Mouse (Mus musculus) embryonic facial prominence, embryonic 14.5 days (tissue): ENCODE results near the gene AU022252. TPM values are rescaled to one million over a fixed set of nuclear protein-coding genes. Genes with fewer than 3 reads are reported as not detected.

ENCODE experiments used
- ATAC-seq: fragments of 200-750 bp; cut with Nextera tagmentation; 2 replicates; pipeline ENCODE4 v1.8.0; 2017; ENCODE audit warnings: low read depth, moderate number of reproducible peaks, moderate TSS enrichment
- DNase-seq: peaks from one replicate; pipeline ENCODE4 v3.0.0-alpha.2; 2015; ENCODE audit warnings: low spot score
- H3K27ac ChIP-seq: fragments of 300-500 bp; sonication (generic); replicated peaks from 2 replicates; pipeline ENCODE4 v1.5.1; 2014; ENCODE audit warnings: low read depth, mild to moderate bottlenecking, low read length, moderate library complexity
- H3K27me3 ChIP-seq: fragments of 300-500 bp; sonication (generic); replicated peaks from 2 replicates; pipeline ENCODE4 v1.6.1; 2014; ENCODE audit warnings: low read length; ENCODE audit not compliant: control insufficient read depth, insufficient read depth
- H3K36me3 ChIP-seq: fragments of 300-500 bp; sonication (generic); 2 replicates; pipeline ENCODE4 v1.6.1; 2014; ENCODE audit warnings: low read length, mixed read lengths; ENCODE audit not compliant: control insufficient read depth, insufficient read depth
- H3K4me1 ChIP-seq: fragments of 300-500 bp; sonication (generic); 2 replicates; pipeline ENCODE4 v1.6.1; 2014; ENCODE audit warnings: antibody characterized with exemption, low read length; ENCODE audit not compliant: control insufficient read depth, insufficient read depth
- H3K4me2 ChIP-seq: fragments of 300-500 bp; sonication (generic); 2 replicates; pipeline ENCODE4 v1.6.1; 2014; ENCODE audit warnings: low read depth, mild to moderate bottlenecking, low read length, moderate library complexity, mixed read lengths
- H3K4me3 ChIP-seq: fragments of 300-500 bp; sonication (generic); 2 replicates; pipeline ENCODE4 v1.5.1; 2014; ENCODE audit warnings: low read depth, mild to moderate bottlenecking, low read length
- H3K9ac ChIP-seq: fragments of 300-500 bp; sonication (generic); 2 replicates; pipeline ENCODE4 v1.6.1; 2014; ENCODE audit warnings: low read depth, mild to moderate bottlenecking, low read length, moderate library complexity, mixed read lengths
- H3K9me3 ChIP-seq: fragments of 300-500 bp; sonication (generic); 2 replicates; pipeline ENCODE4 v1.6.1; 2016; ENCODE audit warnings: low read length; ENCODE audit not compliant: control insufficient read depth
- WGBS: fragments of 180-500 bp; shearing (Covaris S2); extraction: QIAGEN DNeasy Blood & Tissue Kit; methylation state at CpG from one replicate; pipeline ENCODE4 v1.1.7; 2014; 5-methylcytosine and 5-hydroxymethylcytosine counted together
- polyA plus RNA-seq: library from polyadenylated mRNA; unstranded; fragments of >200 nt; fragmentation: Nextera tagmentation; extraction: Ambion mirVana; gene quantifications from 2 replicates; pipeline ENCODE4 v1.2.1, GENCODE M21; 2014

Gene AU022252
- polyA plus RNA-seq, 1 experiment from 2014 or later = 28.1 TPM

- WGBS = under 1% methylated on average over 34 of the region's 40 CpGs
- peak; percentile 100 for ATAC-seq
- H3K9me3 ChIP-seq = no peaks in the 10 kb centered on the region
- H3K4me1 ChIP-seq = 0 out of 2 replicates have a peak, but pooled peaks cover 4% of the 10 kb centered on the region
- peak; percentile 99 for DNase-seq
- H3K36me3 ChIP-seq = peaks cover 17% of the 10 kb centered on the region
- no peaks in the 10 kb centered on the region for H3K27me3 ChIP-seq
- H3K27ac ChIP-seq = 0 out of 2 replicates have a peak within 1 kb of the TSS, but pooled peaks have one; percentile 23
- H3K9ac ChIP-seq = peak within 1 kb of the TSS; percentile 85
- peak within 1 kb of the TSS; percentile 80 for H3K4me2 ChIP-seq
- peak within 1 kb of the TSS; percentile 80 for H3K4me3 ChIP-seq
Observed at GRCm38 (mm10) chr4:119173851-119174453, 58.6 kb downstream of the AU022252 start, which contains the start of gene Zfp691. TSS of gene Zfp691 (minus strand) at chr4:119174195.

DNA sequence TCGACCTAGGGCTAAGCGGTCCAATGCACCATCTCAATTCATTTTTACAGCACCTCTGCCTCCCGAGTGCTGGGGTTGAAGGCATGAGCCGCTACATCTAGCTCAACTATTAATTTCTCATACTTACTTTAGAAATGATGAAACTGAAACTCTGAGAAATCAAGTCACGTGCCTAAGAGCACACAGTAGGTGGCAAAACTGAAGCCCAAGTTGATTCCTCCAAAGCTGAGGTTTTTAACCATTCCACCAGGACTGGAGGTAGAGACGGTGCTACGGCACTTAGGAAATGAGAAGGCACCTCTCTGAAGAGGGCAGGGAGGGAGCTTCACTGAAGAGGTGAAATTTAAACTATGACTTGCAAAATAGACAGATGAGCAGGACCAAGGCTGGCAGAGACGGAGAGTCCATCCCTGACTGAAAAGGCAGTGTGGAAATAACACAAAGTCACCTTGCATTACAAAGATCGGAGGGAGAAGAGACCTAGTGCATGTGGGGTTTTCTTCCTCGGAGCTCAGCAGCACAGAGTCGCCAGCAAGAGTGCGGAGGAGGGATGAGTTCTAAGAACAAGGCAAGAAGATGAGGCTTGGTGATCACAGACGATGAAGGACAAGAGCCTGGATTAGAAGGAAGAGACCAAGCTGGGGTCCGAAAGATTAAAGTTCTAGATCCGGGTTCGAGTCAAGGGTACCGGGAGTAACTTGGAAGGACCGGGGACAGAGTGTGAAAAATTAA lies 59.4 kb downstream of the AU022252 start:
- DNase-seq = no peak
- Histone ChIP-seq H3K27me3 (no peaks in the 10 kb centered on the region), H3K4me2 (peak overlapping the region; percentile 80), H3K9ac (peak overlapping the region; percentile 85), H3K27ac (0 out of 2 replicates have a peak overlapping the region, but pooled peaks have one; percentile 23), H3K9me3 (no peaks in the 10 kb centered on the region), H3K4me1 (0 out of 2 replicates have a peak, but pooled peaks cover 4% of the 10 kb centered on the region), H3K4me3 (peak overlapping the region; percentile 80), H3K36me3 (peaks cover 23% of the 10 kb centered on the region)
- ATAC-seq = no peak
- 36% methylated on average over 18 of the region's 18 CpGs for WGBS

- Histone ChIP-seq H3K27me3 (no peaks in the 10 kb centered on the region), H3K4me1 (no peaks in the 10 kb centered on the region), H3K4me2 (no peak overlapping the region), H3K9me3 (no peaks in the 10 kb centered on the region), H3K27ac (no peak overlapping the region), H3K4me3 (no peak overlapping the region), H3K9ac (no peak overlapping the region), H3K36me3 (peaks cover 23% of the 10 kb centered on the region)
- WGBS = 6% methylated on average over 4 of the region's 4 CpGs
- no peak for ATAC-seq
- DNase-seq = peak; percentile 87
Observed at GRCm38 (mm10) chr4:119167663-119168062, 64.8 kb downstream of the AU022252 start.

DNA sequence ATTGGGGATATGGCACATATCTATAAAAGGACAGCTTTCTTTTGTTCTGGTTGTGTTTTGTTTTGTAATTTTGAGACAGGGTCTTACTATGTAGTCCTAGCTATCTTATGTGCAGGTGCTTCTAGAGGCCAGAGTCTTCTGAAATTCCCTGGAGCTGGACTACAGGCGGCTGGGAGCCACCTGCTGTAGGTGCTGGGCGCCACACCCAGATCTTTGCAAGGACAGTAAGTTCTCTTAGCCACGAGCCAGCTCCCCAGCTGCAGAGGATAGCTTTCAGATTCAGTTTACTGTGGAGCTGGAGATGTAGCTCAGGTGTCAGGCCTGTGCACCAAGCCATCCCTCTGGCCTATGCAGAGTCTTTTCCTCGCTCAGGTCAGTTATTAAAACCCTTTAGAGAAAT lies 65.4 kb downstream of the AU022252 start:
- no peak overlapping the region for H3K27ac ChIP-seq
- H3K9ac ChIP-seq = no peak overlapping the region
- H3K4me1 ChIP-seq = no peaks in the 10 kb centered on the region
- no peak overlapping the region for H3K4me2 ChIP-seq
- ATAC-seq = no peak
- no peak overlapping the region for H3K4me3 ChIP-seq
- peaks cover 23% of the 10 kb centered on the region for H3K36me3 ChIP-seq
- WGBS = 84% methylated on average over 4 of the region's 4 CpGs
- H3K9me3 ChIP-seq = no peaks in the 10 kb centered on the region
- H3K27me3 ChIP-seq = no peaks in the 10 kb centered on the region
- no peak for DNase-seq

DNA sequence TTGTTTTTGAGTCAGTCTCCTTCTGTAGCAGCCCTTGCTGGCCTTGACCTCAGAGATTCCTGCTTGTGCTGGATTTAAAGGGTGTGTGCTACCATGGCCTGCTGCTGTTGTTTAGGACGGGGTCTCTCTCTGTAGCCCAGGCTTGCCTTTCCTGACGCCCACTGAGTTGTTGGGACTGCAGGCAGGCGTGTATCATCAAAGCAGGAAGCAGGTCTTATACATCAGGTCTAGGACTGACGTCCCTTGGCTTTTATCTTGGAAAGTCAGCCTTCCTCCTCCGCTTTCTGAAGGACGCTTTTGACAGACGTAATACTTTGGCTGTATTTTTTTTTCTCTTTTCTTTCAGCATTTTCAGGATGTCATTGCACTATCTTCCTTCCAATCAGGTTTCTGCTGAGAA lies 66.6 kb downstream of the AU022252 start:
- Histone ChIP-seq H3K4me2 (no peak overlapping the region), H3K9me3 (no peaks in the 10 kb centered on the region), H3K9ac (no peak overlapping the region), H3K36me3 (peaks cover 23% of the 10 kb centered on the region), H3K4me3 (no peak overlapping the region), H3K27me3 (no peaks in the 10 kb centered on the region), H3K4me1 (no peaks in the 10 kb centered on the region), H3K27ac (no peak overlapping the region)
- DNase-seq (no peak), ATAC-seq (no peak)
- 81% methylated on average over 7 of the region's 7 CpGs for WGBS

DNA sequence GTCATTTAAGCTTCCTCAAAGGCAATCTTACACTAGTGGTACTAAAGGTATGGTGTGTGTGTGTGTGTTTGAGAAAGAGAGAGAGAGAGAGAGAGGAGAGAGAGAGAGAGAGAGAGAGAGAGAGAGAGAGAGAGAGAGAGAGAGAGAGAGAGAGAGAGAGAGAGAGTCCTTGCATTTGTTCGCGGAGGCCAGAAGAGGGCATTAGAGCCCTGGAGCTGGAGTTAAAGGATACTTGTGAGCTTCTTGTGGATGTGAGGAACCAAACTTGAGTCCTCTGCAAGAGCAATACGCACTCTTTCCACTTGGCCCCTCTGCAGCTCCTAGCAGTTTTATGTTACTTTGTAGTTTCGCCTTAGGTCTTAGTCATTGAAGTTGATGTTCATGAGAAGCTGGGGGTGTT lies 69.5 kb downstream of the AU022252 start:
- no peak overlapping the region for H3K4me3 ChIP-seq
- H3K4me1 ChIP-seq = no peaks in the 10 kb centered on the region
- no peak overlapping the region for H3K9ac ChIP-seq
- ATAC-seq (no peak), DNase-seq (no peak)
- H3K4me2 ChIP-seq = no peak overlapping the region
- H3K36me3 ChIP-seq = no peaks in the 10 kb centered on the region
- H3K27ac ChIP-seq = no peak overlapping the region
- 73% methylated on average over 3 of the region's 4 CpGs for WGBS
- no peaks in the 10 kb centered on the region for H3K9me3 ChIP-seq
- H3K27me3 ChIP-seq = no peaks in the 10 kb centered on the region

GRCm38 (mm10) chr4:119161358-119161757 lies 71.2 kb downstream of the AU022252 start:
- Histone ChIP-seq H3K4me1 (no peaks in the 10 kb centered on the region), H3K9ac (no peak overlapping the region), H3K27ac (no peak overlapping the region), H3K4me2 (no peak overlapping the region), H3K36me3 (no peaks in the 10 kb centered on the region), H3K4me3 (no peak overlapping the region), H3K27me3 (no peaks in the 10 kb centered on the region), H3K9me3 (no peaks in the 10 kb centered on the region)
- ATAC-seq = no peak
- 69% methylated on average over 3 of the region's 3 CpGs for WGBS
- no peak for DNase-seq

DNA sequence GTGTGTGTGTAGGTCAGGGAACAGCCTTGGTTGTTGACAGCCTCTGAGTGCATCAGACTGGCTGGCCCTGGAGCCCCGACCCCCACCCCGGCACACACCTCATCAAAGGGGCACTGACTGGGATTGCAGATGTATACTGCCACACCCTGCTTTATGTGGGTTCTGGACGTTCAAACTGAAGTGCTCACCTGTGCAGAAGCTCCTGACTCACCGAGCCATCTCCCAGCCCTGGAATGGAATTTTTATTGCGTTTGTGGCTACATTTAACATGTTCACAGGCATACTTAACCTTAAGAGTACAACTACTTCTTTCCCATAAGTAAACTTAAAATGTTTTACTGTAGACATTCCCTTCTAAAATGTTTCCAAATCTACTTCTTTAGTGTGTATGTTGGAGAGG lies 74.6 kb downstream of the AU022252 start:
- no peaks in the 10 kb centered on the region for H3K36me3 ChIP-seq
- H3K9ac ChIP-seq = no peak overlapping the region
- 78% methylated on average over 5 of the region's 5 CpGs for WGBS
- no peak overlapping the region for H3K4me2 ChIP-seq
- ATAC-seq (no peak), DNase-seq (no peak)
- H3K27ac ChIP-seq = no peak overlapping the region
- no peaks in the 10 kb centered on the region for H3K27me3 ChIP-seq
- no peaks in the 10 kb centered on the region for H3K4me1 ChIP-seq
- H3K9me3 ChIP-seq = no peaks in the 10 kb centered on the region
- no peak overlapping the region for H3K4me3 ChIP-seq
